Mouse (Mus musculus): ENCODE results near the gene Ltbp4.

DNA sequence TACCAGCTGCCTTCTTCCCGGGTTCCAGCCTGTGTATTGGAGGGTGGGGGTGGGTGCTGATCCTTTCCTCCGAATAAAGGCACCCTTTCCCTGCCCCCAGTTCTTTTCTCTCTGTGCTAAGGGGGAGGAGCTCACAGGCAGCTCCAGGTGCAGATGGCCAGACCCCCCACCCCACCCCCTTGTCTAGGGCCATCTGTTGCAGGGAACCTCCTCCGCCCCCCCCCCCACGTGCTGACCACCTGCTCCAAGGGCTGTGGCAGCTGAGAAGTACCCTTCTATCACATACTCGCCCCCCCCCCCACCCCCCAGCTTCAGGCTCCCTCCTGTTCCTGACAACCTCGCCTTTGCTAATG lies 79.7 kb downstream of the Ltbp4 start:
- TF ChIP-seq POLR2A (IDR thresholded peaks at IDR 0.05; ENCODE audit: extremely low read depth, insufficient read depth, low read length) (no peak), CTCF (IDR thresholded peaks at IDR 0.05; ENCODE audit: extremely low read depth, insufficient read depth, low read length) (no peak)
